Mouse (Mus musculus) kidney, embryonic 14.5 days (tissue): ENCODE measurements around the gene Tsnax. TPM values are rescaled to one million over a fixed set of nuclear protein-coding genes. Genes with fewer than 3 reads are reported as not detected.

ENCODE experiments used
- ATAC-seq: fragments of 200-750 bp; cut with Nextera tagmentation; 2 replicates; pipeline ENCODE4 v1.8.0; 2017; ENCODE audit warnings: moderate number of reproducible peaks, mild to moderate bottlenecking, moderate TSS enrichment, moderate library complexity; ENCODE audit not compliant: low FRiP score, low TSS enrichment
- H3K27ac ChIP-seq: fragments of 300-500 bp; sonication (generic); 2 replicates; pipeline ENCODE4 v1.5.1; 2014; ENCODE audit warnings: low read depth, mild to moderate bottlenecking, low read length, moderate library complexity, mixed read lengths
- H3K27me3 ChIP-seq: fragments of 300-500 bp; sonication (generic); 2 replicates; pipeline ENCODE4 v1.6.1; 2014; ENCODE audit warnings: mild to moderate bottlenecking, low read length; ENCODE audit not compliant: control insufficient read depth, insufficient read depth
- H3K36me3 ChIP-seq: fragments of 300-500 bp; sonication (generic); 2 replicates; pipeline ENCODE4 v1.6.1; 2014; ENCODE audit warnings: low read length, mixed read lengths; ENCODE audit not compliant: control insufficient read depth, insufficient read depth
- H3K4me1 ChIP-seq: fragments of 300-500 bp; sonication (generic); 2 replicates; pipeline ENCODE4 v1.6.1; 2014; ENCODE audit warnings: low read length, mixed read lengths; ENCODE audit not compliant: control insufficient read depth, insufficient read depth
- H3K4me2 ChIP-seq: fragments of 300-500 bp; sonication (generic); replicated peaks from 2 replicates; pipeline ENCODE4 v1.6.1; 2014; ENCODE audit warnings: low read depth, mild to moderate bottlenecking, low read length
- H3K4me3 ChIP-seq: fragments of 300-500 bp; sonication (generic); 2 replicates; pipeline ENCODE4 v1.5.1; 2014; ENCODE audit warnings: mild to moderate bottlenecking, low read length
- H3K9ac ChIP-seq: fragments of 300-500 bp; sonication (generic); 2 replicates; pipeline ENCODE4 v1.6.1; 2014; ENCODE audit warnings: low read depth, mild to moderate bottlenecking, low read length, moderate library complexity
- H3K9me3 ChIP-seq: fragments of 300-500 bp; sonication (generic); 2 replicates; pipeline ENCODE4 v1.6.1; 2016; ENCODE audit warnings: low read length; ENCODE audit not compliant: control insufficient read depth
- WGBS: fragments of 180-500 bp; shearing (Covaris S2); extraction: QIAGEN DNeasy Blood & Tissue Kit; methylation state at CpG from one replicate; pipeline ENCODE4 v1.1.7; 2014; 5-methylcytosine and 5-hydroxymethylcytosine counted together
- polyA plus RNA-seq: library from polyadenylated mRNA; unstranded; fragments of >200 nt; fragmentation: Nextera tagmentation; extraction: Ambion mirVana; gene quantifications from 2 replicates; pipeline ENCODE4 v1.2.1, GENCODE M21; 2014

Gene Tsnax
- polyA plus RNA-seq, 1 experiment from 2014 or later: 128 TPM

DNA sequence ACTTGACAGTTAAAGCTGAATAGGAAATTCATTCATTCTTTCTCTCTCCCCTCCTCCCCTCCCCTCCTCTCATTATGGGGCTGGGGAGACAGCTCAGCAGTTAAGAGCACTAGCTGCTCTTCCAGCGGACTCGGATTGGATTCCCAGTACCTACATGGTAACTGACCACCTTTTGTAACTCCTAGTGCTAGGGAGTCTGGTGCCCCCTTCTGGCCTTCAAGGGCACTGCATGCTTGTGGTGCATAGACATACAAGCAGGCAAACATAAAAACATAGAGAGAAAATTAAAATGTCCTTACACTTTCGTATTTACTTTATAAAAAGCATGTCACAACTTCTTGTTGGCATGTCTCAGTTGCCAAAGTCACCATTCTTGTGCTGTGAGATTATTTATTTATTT is 32.8 kb upstream of the Tsnax start:
- ATAC-seq: no peak
- Histone ChIP-seq H3K4me2 (no peak overlapping the region), H3K27me3 (no peaks in the 10 kb centered on the region), H3K4me3 (no peak overlapping the region), H3K27ac (no peak overlapping the region), H3K36me3 (no peaks in the 10 kb centered on the region), H3K4me1 (no peaks in the 10 kb centered on the region), H3K9ac (no peak overlapping the region), H3K9me3 (no peaks in the 10 kb centered on the region)
- 97% methylated on average over 3 of the region's 3 CpGs for WGBS

GRCm38 (mm10) chr8:124980828-124981227 is 32.0 kb upstream of the Tsnax start:
- Histone ChIP-seq H3K36me3 (no peaks in the 10 kb centered on the region), H3K4me2 (no peak overlapping the region), H3K9me3 (no peaks in the 10 kb centered on the region), H3K27ac (no peak overlapping the region), H3K27me3 (no peaks in the 10 kb centered on the region), H3K4me3 (no peak overlapping the region), H3K9ac (no peak overlapping the region), H3K4me1 (no peaks in the 10 kb centered on the region)
- WGBS: 83% methylated on average over 8 of the region's 8 CpGs
- no peak for ATAC-seq

GRCm38 (mm10) chr8:124990923-124991667 is 21.7 kb upstream of the Tsnax start:
- WGBS: 14% methylated on average over 17 of the region's 17 CpGs
- H3K4me2 ChIP-seq: peak overlapping the region; percentile 31
- H3K9ac ChIP-seq: no peak overlapping the region
- H3K36me3 ChIP-seq: no peaks in the 10 kb centered on the region
- no peak overlapping the region for H3K27ac ChIP-seq
- no peak overlapping the region; the same call in 1 of the 2 replicates for H3K4me3 ChIP-seq
- ATAC-seq: no peak
- H3K4me1 ChIP-seq: peaks cover 6% of the 10 kb centered on the region; the same call in 1 of the 2 replicates
- no peaks in the 10 kb centered on the region for H3K9me3 ChIP-seq
- no peaks in the 10 kb centered on the region for H3K27me3 ChIP-seq

DNA sequence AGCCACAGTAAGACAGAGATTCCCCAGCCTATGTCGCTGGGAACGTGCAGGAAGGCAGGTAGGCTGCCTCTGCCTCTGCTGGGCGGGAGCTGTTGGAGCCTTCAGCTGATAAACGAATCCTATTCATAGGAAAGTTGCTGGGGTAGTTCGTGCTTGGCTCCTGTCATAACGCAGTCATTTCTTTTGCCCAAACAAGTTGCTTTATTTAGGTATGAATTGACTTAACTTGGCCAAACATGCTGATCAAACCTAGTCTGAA is 21.2 kb upstream of the Tsnax start:
- H3K9ac ChIP-seq: no peak overlapping the region
- no peaks in the 10 kb centered on the region for H3K9me3 ChIP-seq
- ATAC-seq: no peak
- H3K27me3 ChIP-seq: no peaks in the 10 kb centered on the region
- H3K36me3 ChIP-seq: no peaks in the 10 kb centered on the region
- WGBS: 29% methylated on average over 6 of the region's 6 CpGs
- H3K4me2 ChIP-seq: peak overlapping the region; percentile 31
- H3K4me3 ChIP-seq: no peak overlapping the region
- no peak overlapping the region for H3K27ac ChIP-seq
- peaks cover 6% of the 10 kb centered on the region; the same call in 1 of the 2 replicates for H3K4me1 ChIP-seq

DNA sequence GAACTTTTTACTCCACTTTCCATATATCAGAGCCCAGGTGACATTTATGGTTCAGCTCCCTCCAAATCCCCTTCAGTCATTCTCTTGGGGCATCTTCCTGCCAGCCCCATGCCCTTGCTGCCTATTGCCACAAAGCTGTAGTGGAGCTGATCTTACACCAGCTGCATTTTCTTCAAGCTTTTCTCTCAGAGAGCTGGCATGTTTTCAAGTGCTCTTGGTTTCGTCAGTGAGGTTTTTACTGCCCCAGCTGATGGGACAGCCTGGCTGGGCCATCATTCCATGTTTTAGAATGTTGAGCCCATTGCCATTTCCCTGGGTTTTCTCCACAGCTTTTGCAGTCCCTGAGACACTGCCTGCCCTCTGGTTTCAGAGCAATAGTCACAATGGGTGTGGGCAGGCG is 17.0 kb upstream of the Tsnax start:
- H3K9ac ChIP-seq: no peak overlapping the region
- ATAC-seq: no peak
- WGBS: 73% methylated on average over 2 of the region's 2 CpGs
- peaks cover 8% of the 10 kb centered on the region; the same call in 1 of the 2 replicates for H3K9me3 ChIP-seq
- peaks cover 6% of the 10 kb centered on the region; the same call in 1 of the 2 replicates for H3K4me1 ChIP-seq
- H3K27ac ChIP-seq: no peak overlapping the region
- no peaks in the 10 kb centered on the region for H3K27me3 ChIP-seq
- H3K4me3 ChIP-seq: no peak overlapping the region
- H3K4me2 ChIP-seq: no peak overlapping the region
- no peaks in the 10 kb centered on the region for H3K36me3 ChIP-seq

- WGBS: 93% methylated on average over 8 of the region's 8 CpGs
- Histone ChIP-seq H3K27ac (no peak overlapping the region), H3K4me2 (no peak overlapping the region), H3K9me3 (no peaks in the 10 kb centered on the region), H3K27me3 (no peaks in the 10 kb centered on the region), H3K4me3 (no peak overlapping the region), H3K9ac (no peak overlapping the region), H3K4me1 (no peaks in the 10 kb centered on the region), H3K36me3 (peaks cover 54% of the 10 kb centered on the region)
- no peak for ATAC-seq
These were observed 11.3 kb downstream of the Tsnax start for GRCm38 (mm10) chr8:125024085-125024484.

GRCm38 (mm10) chr8:125027211-125027610 is 14.4 kb downstream of the Tsnax start:
- Histone ChIP-seq H3K9me3 (no peaks in the 10 kb centered on the region), H3K4me2 (no peak overlapping the region), H3K27me3 (no peaks in the 10 kb centered on the region), H3K4me1 (no peaks in the 10 kb centered on the region), H3K4me3 (no peak overlapping the region), H3K36me3 (peaks cover 75% of the 10 kb centered on the region), H3K27ac (no peak overlapping the region), H3K9ac (no peak overlapping the region)
- no peak for ATAC-seq
- WGBS: 75% methylated on average over 3 of the region's 3 CpGs

DNA sequence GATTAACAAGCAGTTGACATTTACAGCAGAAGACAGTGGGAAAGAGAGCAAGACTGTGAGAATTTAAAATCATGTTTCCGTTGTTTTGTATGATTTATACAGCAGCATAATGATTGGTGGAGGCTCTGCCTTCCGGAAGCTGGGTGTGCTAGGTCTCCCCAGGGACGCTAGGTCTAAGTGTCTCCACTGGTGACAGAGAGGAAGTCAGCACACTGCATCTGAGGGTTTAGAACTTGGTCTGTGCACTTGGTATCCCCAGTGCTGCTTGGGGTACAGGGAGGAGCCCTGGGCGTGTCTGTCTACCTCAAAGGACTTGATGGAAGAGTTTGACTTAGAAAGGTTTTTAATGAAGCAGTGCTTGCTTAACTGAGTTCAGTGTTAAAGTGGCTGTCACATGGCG is 16.0 kb downstream of the Tsnax start:
- H3K4me1 ChIP-seq: no peaks in the 10 kb centered on the region
- no peak overlapping the region for H3K4me2 ChIP-seq
- peaks cover 85% of the 10 kb centered on the region for H3K36me3 ChIP-seq
- WGBS: 93% methylated on average over 5 of the region's 5 CpGs
- H3K9me3 ChIP-seq: no peaks in the 10 kb centered on the region
- no peak overlapping the region for H3K9ac ChIP-seq
- no peak overlapping the region for H3K27ac ChIP-seq
- H3K27me3 ChIP-seq: no peaks in the 10 kb centered on the region
- ATAC-seq: no peak
- no peak overlapping the region for H3K4me3 ChIP-seq

DNA sequence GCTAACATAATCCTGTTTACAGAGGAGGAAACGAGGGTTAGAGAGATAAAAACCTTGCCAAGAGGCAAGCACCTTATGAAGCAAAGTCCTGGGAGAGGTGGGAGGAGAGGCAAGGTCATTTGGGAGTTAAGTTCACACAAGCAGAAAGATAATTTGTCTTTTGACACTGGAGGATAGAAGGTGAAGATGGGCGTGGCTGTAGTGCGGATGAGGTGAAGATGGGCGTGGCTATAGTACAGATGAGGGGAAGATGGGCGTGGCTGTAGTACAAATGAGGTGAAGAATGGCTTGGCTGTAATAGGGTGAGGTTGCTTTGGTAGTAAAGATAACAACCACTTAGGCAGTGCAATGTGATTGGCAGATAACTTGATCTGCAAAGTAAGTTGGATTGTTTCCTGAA is 18.5 kb downstream of the Tsnax start:
- Histone ChIP-seq H3K36me3 (peaks cover 72% of the 10 kb centered on the region), H3K4me1 (no peaks in the 10 kb centered on the region)
- 67% methylated on average over 5 of the region's 5 CpGs for WGBS

More for the DNA sequence above, 18.5 kb downstream of the Tsnax start:
- Histone ChIP-seq H3K27ac (no peak overlapping the region), H3K27me3 (no peaks in the 10 kb centered on the region), H3K4me2 (no peak overlapping the region), H3K9ac (no peak overlapping the region), H3K9me3 (no peaks in the 10 kb centered on the region), H3K4me3 (no peak overlapping the region)
- ATAC-seq: no peak
